Mouse (Mus musculus) adrenal gland, adult 8-10 months (tissue): ENCODE data around the gene Fdx1l. TPM values are rescaled to one million over a fixed set of nuclear protein-coding genes. Genes with fewer than 3 reads are reported as not detected.

Experiments used
- DNase-seq: peaks from one replicate; pipeline ENCODE4 v3.0.0; 2022
- microRNA-seq, 2 experiments: library from miRNA; unstranded; fragments of <30 nt; microRNA quantifications; one replicate each; pipeline ENCODE4 v1.2.0; 2022
- total RNA-seq, 4 experiments: library from RNA; stranded (reverse); gene quantifications; 2 replicates each; pipeline ENCODE4 v1.2.4; 2022

The Fdx1l gene
- total RNA-seq, 4 experiments from 2014 or later: 40.3 to 55.0 (median 45.6) TPM

DNA sequence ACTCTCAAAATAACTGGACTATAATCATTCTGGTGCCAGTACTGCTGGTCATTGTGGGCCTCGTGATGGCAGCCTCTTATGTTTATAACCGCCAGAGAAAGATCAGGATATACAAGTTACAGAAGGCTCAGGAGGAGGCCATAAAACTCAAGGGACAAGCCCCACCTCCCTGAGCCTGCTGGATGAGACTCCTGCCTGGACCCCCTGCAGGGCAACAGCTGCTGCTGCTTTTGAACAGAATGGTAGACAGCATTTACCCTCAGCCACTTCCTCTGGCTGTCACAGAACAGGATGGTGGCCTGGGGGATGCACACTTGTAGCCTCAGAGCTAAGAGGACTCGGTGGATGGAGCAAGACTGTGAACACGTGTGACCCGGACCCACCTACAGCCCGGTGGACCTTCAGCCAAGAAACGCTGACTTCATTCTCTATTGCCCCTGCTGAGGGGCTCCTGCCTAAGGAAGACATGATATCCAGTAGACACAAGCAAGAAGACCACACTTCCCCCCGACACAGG, 45.6 kb downstream of the Fdx1l start:
- DNase-seq: no peak

DNA sequence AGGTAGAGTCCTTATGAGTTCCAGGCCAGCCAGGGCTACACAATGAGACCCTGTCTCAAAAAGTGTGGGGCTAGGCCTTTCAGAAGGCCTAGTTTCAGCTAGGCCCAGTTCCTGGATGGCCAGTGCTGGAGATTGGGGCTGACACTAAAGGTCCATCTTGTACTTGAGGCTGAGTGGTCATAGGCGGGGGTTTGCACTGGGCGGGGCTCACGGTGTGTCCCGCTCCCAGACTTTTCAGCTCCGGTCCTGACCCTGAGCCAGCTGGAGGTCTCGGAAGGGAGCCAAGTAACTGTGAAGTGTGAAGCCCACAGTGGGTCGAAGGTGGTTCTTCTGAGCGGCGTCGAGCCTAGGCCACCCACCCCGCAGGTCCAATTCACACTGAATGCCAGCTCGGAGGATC, 46.6 kb downstream of the Fdx1l start:
- no peak for DNase-seq

DNA sequence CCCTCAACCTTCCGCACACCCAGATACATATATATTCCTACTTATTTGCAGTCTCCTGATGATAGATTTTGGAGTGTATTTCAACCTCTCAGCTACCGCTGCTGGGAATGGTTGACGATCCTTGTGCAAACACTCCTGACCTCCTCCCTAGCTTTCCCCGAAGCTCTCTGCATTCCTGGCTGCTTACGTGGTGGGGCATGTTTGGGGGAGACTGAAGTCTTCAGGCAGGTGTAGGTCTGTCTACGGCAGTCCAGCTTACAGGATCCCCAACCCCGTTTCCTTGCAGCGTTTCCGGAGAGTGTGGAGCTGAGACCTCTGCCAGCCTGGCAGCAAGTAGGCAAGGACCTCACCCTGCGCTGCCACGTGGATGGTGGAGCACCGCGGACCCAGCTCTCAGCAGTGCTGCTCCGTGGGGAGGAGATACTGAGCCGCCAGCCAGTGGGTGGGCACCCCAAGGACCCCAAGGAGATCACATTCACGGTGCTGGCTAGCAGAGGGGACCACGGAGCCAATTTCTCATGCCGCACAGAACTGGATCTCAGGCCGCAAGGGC, 48.1 kb downstream of the Fdx1l start:
- no peak for DNase-seq

DNA sequence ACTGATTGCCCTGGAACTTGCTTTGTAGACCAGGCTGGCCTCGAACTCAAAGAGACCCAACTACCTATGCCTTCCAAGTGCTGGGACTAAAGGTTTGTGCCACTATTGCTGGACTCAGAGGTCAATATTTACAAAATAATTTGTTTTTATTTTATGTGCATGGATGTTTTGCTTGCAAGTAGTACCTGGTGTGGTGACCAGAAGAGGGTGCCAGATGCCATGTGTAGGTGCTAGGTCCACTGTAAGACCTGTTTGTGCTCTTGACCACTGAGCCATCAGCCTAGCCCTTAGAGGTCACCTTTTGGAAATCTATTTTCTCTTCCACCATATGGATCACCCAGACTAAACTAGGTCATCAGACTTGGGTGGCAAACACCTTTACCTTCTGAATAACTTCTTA, 50.7 kb downstream of the Fdx1l start:
- no peak for DNase-seq

DNA sequence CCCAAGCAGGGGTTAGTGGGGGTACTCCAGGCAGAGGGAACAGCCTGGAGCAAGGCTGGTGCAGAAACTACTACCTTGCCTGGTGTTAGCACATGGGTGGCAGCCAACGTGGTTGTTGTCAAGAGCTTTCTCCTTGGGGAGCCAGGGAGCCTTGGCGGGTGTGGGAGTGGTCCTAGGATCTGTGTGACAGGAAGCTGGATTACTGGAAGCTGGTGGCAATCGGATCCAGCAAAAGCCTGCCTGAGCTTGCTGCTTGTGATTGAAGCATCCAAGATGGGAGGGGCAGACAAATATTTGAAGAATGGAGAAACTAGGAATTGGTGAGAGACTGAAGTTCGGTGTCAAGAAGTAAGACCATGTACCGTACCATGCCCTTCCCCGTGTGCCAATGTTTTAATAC, 51.1 kb downstream of the Fdx1l start:
- no peak for DNase-seq

DNA sequence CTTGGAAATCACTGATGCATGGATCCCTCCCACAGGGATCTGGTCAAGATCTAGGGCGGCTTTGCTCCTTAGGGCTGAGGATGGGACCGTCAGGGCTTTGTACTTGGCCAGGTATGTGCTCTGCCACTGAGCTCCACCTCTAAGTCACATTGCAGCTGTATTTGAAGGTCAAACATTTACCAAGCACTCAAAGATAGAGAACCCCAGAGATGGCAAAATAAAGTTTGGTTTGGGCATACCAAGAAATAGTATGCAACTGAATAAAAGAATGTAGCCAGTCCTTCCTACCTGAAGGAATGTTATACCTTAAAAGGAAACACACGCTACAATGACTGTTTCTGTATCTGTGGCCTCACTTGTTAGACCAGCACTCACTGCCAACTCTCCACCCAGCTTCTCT, 52.1 kb downstream of the Fdx1l start:
- no peak for DNase-seq

DNA sequence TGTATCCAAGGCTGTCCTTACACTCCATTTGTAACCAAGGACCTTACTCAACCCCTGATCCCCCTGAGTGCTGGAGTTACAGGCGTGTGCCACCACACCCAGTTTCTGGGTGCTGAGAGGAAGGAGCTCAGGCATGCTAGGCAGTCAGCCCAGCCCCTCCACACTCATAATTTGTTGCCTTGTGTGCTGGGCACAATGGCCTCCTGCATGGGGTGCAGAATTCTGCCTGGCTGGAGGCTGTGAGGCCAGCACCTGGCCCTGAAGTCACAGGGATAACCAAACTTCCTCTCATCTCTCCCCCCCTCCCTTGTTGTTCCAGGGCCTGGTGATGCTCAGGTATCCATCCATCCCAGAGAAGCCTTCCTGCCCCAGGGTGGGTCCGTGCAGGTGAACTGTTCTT, 54.8 kb downstream of the Fdx1l start:
- DNase-seq: no peak

Small RNA genes lying within 50 kb of the gene (microRNA-seq; reads per million reads assigned to microRNA genes)
- 0 reads per million in 2 experiments for gene Mir1900
- 0.35 to 0.50 reads per million in 2 experiments for gene Mir7082

Other genes starting within 250 kb of the Fdx1l start
- 10 to 100 TPM; 17.8 to 48.3 (median 32.4) TPM for gene A230050P20Rik, start 205.0 kb downstream of the Fdx1l start, total RNA-seq
- 1 to 10 TPM; 2.7 to 4.8 (median 3.2) TPM for gene Angptl6, start 193.9 kb downstream of the Fdx1l start, total RNA-seq
- 10 to 100 TPM; 27.8 to 43.1 (median 35.8) TPM for gene Ppan, start 185.4 kb downstream of the Fdx1l start, total RNA-seq
- gene Eif3g, start 175.0 kb downstream of the Fdx1l start, total RNA-seq: 100 to 1,000 TPM; 152 to 182 (median 170) TPM
- gene Dnmt1, start 113.7 kb downstream of the Fdx1l start, total RNA-seq: 10 to 100 TPM; 39.6 to 63.8 (median 47.8) TPM
- 10 to 100 TPM; 18.8 to 36.9 (median 26.6) TPM for gene S1pr2, start 96.8 kb downstream of the Fdx1l start, total RNA-seq
- gene Mrpl4, start 70.9 kb downstream of the Fdx1l start, total RNA-seq: 100 to 1,000 TPM; 124 to 131 (median 129) TPM
- gene Icam1, start 57.6 kb downstream of the Fdx1l start, total RNA-seq: 10 to 100 TPM; 14.9 to 33.1 (median 22.2) TPM
- 1 to 10 TPM; 1.6 to 7.8 (median 5.4) TPM for gene Icam4, start 44.2 kb downstream of the Fdx1l start, total RNA-seq
- under 1 TPM; 0.23 to 0.94 (median 0.50) TPM for gene Icam5, start 41.5 kb downstream of the Fdx1l start, total RNA-seq
- gene Zglp1, start 6.5 kb downstream of the Fdx1l start, total RNA-seq: under 1 TPM in 1 of 4 experiments, not detected in 3; 0.70 TPM
- under 1 TPM; 0.24 to 0.68 (median 0.42) TPM for gene Gm49373, start 518 bp downstream of the Fdx1l start, total RNA-seq
- gene Gm38431, start 18.4 kb upstream of the Fdx1l start, total RNA-seq: 1 to 10 TPM in 3 of 4 experiments, under 1 TPM in 1; 0.49 to 3.2 (median 2.3) TPM
- 10 to 100 TPM; 43.9 to 78.6 (median 56.6) TPM for gene Raver1, start 18.4 kb upstream of the Fdx1l start, total RNA-seq
- 10 to 100 TPM; 15.3 to 30.3 (median 23.0) TPM for gene Tyk2, start 57.6 kb upstream of the Fdx1l start, total RNA-seq
- gene Cdc37, start 76.4 kb upstream of the Fdx1l start, total RNA-seq: 100 to 1,000 TPM; 162 to 190 (median 174) TPM
- gene Pde4a, start 92.1 kb upstream of the Fdx1l start, total RNA-seq: 10 to 100 TPM in 2 of 4 experiments, 1 to 10 TPM in 2; 5.7 to 13.4 (median 9.8) TPM
- gene Keap1, start 165.7 kb upstream of the Fdx1l start, total RNA-seq: 10 to 100 TPM; 50.7 to 62.6 (median 57.4) TPM
- under 1 TPM; 0.27 to 0.75 (median 0.46) TPM for gene S1pr5, start 174.8 kb upstream of the Fdx1l start, total RNA-seq
- gene Atg4d, start 191.7 kb upstream of the Fdx1l start, total RNA-seq: 10 to 100 TPM; 38.7 to 47.3 (median 40.8) TPM
- gene Kri1, start 214.4 kb upstream of the Fdx1l start, total RNA-seq: 10 to 100 TPM; 33.0 to 52.0 (median 41.8) TPM
- gene Cdkn2d, start 217.8 kb upstream of the Fdx1l start, total RNA-seq: 10 to 100 TPM; 11.9 to 24.1 (median 18.5) TPM
- gene Ap1m2, start 238.7 kb upstream of the Fdx1l start, total RNA-seq: under 1 TPM in 1 of 4 experiments, not detected in 3; 0.23 TPM
- 100 to 1,000 TPM in 1 of 4 experiments, 10 to 100 TPM in 3; 39.0 to 103 (median 67.3) TPM for gene Slc44a2, start 247.1 kb upstream of the Fdx1l start, total RNA-seq